Mouse (Mus musculus): Measurements from ENCODE around the gene Zfp786.

- TF ChIP-seq USF1 (IDR thresholded peaks at IDR 0.05; ENCODE audit: low read depth) = no peak
- TF ChIP-seq FOSL1 (IDR thresholded peaks at IDR 0.05; ENCODE audit: insufficient read depth, low read length, poor library complexity, severe bottlenecking) = no peak
- no peak for TF ChIP-seq CTCF (IDR thresholded peaks at IDR 0.05; ENCODE audit: control insufficient read depth, insufficient read depth, insufficient read length)
- TF ChIP-seq CEBPB (IDR thresholded peaks at IDR 0.05; ENCODE audit: low read depth) = no peak
Measured at GRCm38 (mm10) chr6:47828950-47829349, 1.7 kb downstream of the Zfp786 start.
